Mouse (Mus musculus): ENCODE results near the gene Foxo1.

DNA sequence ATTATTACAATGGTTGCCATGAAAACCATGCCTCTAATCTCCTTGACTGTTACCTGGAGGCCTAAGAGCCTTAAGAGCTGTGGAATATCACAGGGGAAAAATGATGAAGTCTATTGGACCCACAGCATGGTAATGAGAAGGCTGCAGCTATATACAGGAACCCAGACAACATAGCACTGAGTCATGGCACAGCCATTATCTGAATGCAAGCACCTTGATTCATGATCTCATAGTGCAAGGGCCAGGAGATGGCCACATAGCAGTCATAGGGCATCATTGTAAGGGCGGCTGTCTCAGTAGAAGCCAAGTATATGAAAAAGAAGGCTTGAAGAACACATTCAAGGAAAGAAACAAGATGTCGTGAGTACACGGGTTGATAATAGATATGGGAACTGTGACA lies 31.0 kb upstream of the Foxo1 start:
- TF ChIP-seq POLR2A (IDR thresholded peaks at IDR 0.05; ENCODE audit: low read depth, low read length) = no peak
- no peak for TF ChIP-seq CTCF (IDR thresholded peaks at IDR 0.05; ENCODE audit: borderline replicate concordance, insufficient read depth, low read length)

All from embryonic fibroblast, embryonic 13.5 days (primary cell).